Comparison of ENCODE assay signal across 8 mouse cellular contexts in the genomic region with DNA sequence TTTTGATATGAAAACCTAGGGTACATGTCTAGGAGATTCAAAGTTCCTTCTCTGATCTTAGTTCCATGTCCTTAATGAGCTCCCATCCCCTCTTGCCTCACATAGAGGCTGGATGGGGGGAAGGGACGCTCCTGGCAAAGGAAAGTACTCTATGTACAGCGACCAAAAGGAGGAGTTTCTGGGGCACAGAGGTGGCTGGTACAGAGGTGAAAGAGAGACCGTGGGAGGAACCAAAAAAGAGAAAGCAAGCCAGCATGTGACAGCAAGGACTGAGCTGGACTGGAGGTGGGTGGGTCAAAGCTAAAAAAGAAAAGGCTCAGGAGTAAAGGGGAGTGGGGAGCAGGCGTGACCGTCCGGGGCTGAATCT. TPM values are rescaled to one million over a fixed set of nuclear protein-coding genes. Genes with fewer than 3 reads are reported as not detected.
DNase-seq lines count a peak whose midpoint lies in the region; ATAC-seq and TF ChIP-seq lines count a peak whose summit lies in the region.

No protein-coding gene starts in this region.

- WGBS in kidney, adult 2 months: 0% methylated on average over 6 of the region's 6 CpGs

- in situ Hi-C loops in CH12.LX (cut with MboI; ENCODE audit: low pct_ligation_motif_present, low pct_unique_long_range_greater_than_20kb, low sequenced_read_pairs): no loop called here

- TF ChIP-seq RAD21 in CH12.LX (IDR thresholded peaks at IDR 0.05; ENCODE audit: low read depth, low read length): no peak

- H3K27ac ChIP-seq in CH12.LX (ENCODE audit: insufficient read depth, low read depth): no peak overlapping the region
- H3K27ac ChIP-seq in kidney, adult 2 months (ENCODE audit: insufficient read depth, low read depth, low read length): peak overlapping the region; percentile 94

- peaks cover 35% of the 10 kb centered on the region for H3K27me3 ChIP-seq in erythroblast, embryonic 14.5 days (ENCODE audit: control insufficient read depth)
- peaks cover 5% of the 10 kb centered on the region for H3K27me3 ChIP-seq in CH12.LX (replicated peaks)
- no peaks in the 10 kb centered on the region for H3K27me3 ChIP-seq in kidney, adult 2 months (replicated peaks; ENCODE audit: control insufficient read depth, insufficient read depth, low read length)

- H3K9ac ChIP-seq in CH12.LX (ENCODE audit: insufficient read depth, low read depth): peak overlapping the region; percentile 40

- peak overlapping the region; percentile 91 for H3K4me2 ChIP-seq in CH12.LX (ENCODE audit: insufficient read depth, low read depth, poor library complexity, severe bottlenecking)

- peak overlapping the region; percentile 79 for H3K4me3 ChIP-seq in erythroblast, embryonic 14.5 days (replicated peaks)
- H3K4me3 ChIP-seq in CH12.LX (replicated peaks in 1 of 3; ENCODE audit: low read depth in 2 of 3, low read length in 2 of 3, poor library complexity in 1 of 3): peak overlapping the region; percentile 71 to 83 (median 79)
- peak overlapping the region; percentile 72 for H3K4me3 ChIP-seq in kidney, adult 2 months (ENCODE audit: insufficient read depth, low read depth, low read length)

- peaks cover 19% of the 10 kb centered on the region for H3K79me2 ChIP-seq in CH12.LX (replicated peaks; ENCODE audit: control insufficient read depth, extremely low read depth, insufficient read depth, poor library complexity, severe bottlenecking)

- DNase-seq in CH12.LX (ENCODE audit: extremely low read depth): peak; percentile 18
- DNase-seq in fibroblast of lung, adult 2 months (ENCODE audit: low read depth): peak; percentile 20
- DNase-seq in kidney, adult 2 months: peak; percentile 82
- peak; percentile 42 for DNase-seq in lung, postnatal 14 days
- peak; percentile 51 for DNase-seq in testis, postnatal 10 days (ENCODE audit: low spot score)
- DNase-seq in layer of hippocampus, postnatal 10 days (ENCODE audit: low spot score in 2 of 2): no peak

- H3K36me3 ChIP-seq in erythroblast, embryonic 14.5 days (ENCODE audit: control insufficient read depth): peaks cover 23% of the 10 kb centered on the region
- peaks cover 5 to 16% of the 10 kb centered on the region in 2 experiments for H3K36me3 ChIP-seq in CH12.LX (replicated peaks in 1 of 2; ENCODE audit: control insufficient read depth in 1 of 2, insufficient read depth in 1 of 2, low read length in 1 of 2)
- H3K36me3 ChIP-seq in kidney, adult 2 months (ENCODE audit: control insufficient read depth, insufficient read depth, low read length): no peaks in the 10 kb centered on the region

- TF ChIP-seq CTCF in CH12.LX (conservative IDR thresholded peaks at IDR 0.05 in 1 of 2, IDR thresholded peaks at IDR 0.05 in 1 of 2; ENCODE audit: low read depth in 2 of 2, low read length in 2 of 2): no peak
- no peak for TF ChIP-seq CTCF in kidney, adult 2 months (conservative IDR thresholded peaks at IDR 0.05; ENCODE audit: insufficient read depth, insufficient read length, low read depth, low read length)

- no peaks in the 10 kb centered on the region for H3K9me3 ChIP-seq in erythroblast, embryonic 14.5 days (ENCODE audit: control insufficient read depth, low read length)
- H3K9me3 ChIP-seq in CH12.LX (replicated peaks; ENCODE audit: low read length): no peaks in the 10 kb centered on the region

- ATAC-seq in erythroblast, adult 5-6 weeks (replicated peaks; ENCODE audit: low FRiP score, poor library complexity, severe bottlenecking): no peak

- no peak for TF ChIP-seq POLR2A in CH12.LX (IDR thresholded peaks at IDR 0.05; ENCODE audit: low read depth, low read length)
- no peak for TF ChIP-seq POLR2A in kidney, adult 2 months (IDR thresholded peaks at IDR 0.05; ENCODE audit: low read depth, low read length)

- no peak for TF ChIP-seq EP300 in CH12.LX (IDR thresholded peaks at IDR 0.05; ENCODE audit: low read length)

- H3K4me1 ChIP-seq in erythroblast, embryonic 14.5 days (ENCODE audit: control insufficient read depth): peaks cover 40% of the 10 kb centered on the region
- H3K4me1 ChIP-seq in CH12.LX (ENCODE audit: control insufficient read depth in 1 of 2, insufficient read depth in 2 of 2): peaks cover 0 to 31% of the 10 kb centered on the region in 2 experiments; a peak in 2 of 4 replicates
- H3K4me1 ChIP-seq in kidney, adult 2 months (ENCODE audit: control insufficient read depth, insufficient read depth, low read length): peaks cover 5% of the 10 kb centered on the region; the same call in 1 of the 2 replicates

- dilution Hi-C loops in CH12.LX (cut with MboI; ENCODE audit: extremely low pct_ligation_motif_present, extremely low pct_unique_long_range_greater_than_20kb, low sequenced_read_pairs): no loop called here

TF ChIP-seq in CH12.LX, 34 proteins besides CTCF, POLR2A, EP300 and RAD21:
- no peak for TF ChIP-seq MYC (IDR thresholded peaks at IDR 0.05; ENCODE audit: low read depth, low read length)
- no peak for TF ChIP-seq GABPA (IDR thresholded peaks at IDR 0.05; ENCODE audit: insufficient replicate concordance, low read depth, low read length)
- no peak for TF ChIP-seq IRF4 (IDR thresholded peaks at IDR 0.05; ENCODE audit: low read depth, low read length)
- no peak for TF ChIP-seq MXI1 (IDR thresholded peaks at IDR 0.05; ENCODE audit: low read depth, low read length)
- no peak for TF ChIP-seq UBTF (IDR thresholded peaks at IDR 0.05; ENCODE audit: low read depth, low read length)
- TF ChIP-seq MAX (IDR thresholded peaks at IDR 0.05; ENCODE audit: low read length): no peak
- no peak for TF ChIP-seq MAFK (IDR thresholded peaks at IDR 0.05; ENCODE audit: insufficient replicate concordance, low read length)

RNA-seq across cellular contexts. Expression of gene Aldh6a1, which starts 0.5 kb away (rescaled TPM):
- 0.02 TPM in 1 of 2 replicates, not detected in the other for polyA plus RNA-seq in erythroblast, embryonic 14.5 days (2012)
- total RNA-seq in erythroblast, adult 5-6 weeks (2015; ENCODE audit: low replicate concordance): 3.3 and 13.8 TPM in 2 replicates
- 2.5 and 4.4 TPM in 2 replicates for total RNA-seq in erythroblast, adult 5-6 weeks (2017; ENCODE audit: low replicate concordance)
- total RNA-seq in CH12.LX (2012; rRNA removed): 2.1 and 2.2 TPM in 2 replicates
- total RNA-seq in CH12.LX (2014; rRNA removed): 4.2 and 4.6 TPM in 2 replicates
- polyA plus RNA-seq in CH12.LX (2012; ENCODE audit: insufficient read length, low read depth): 1.6 and 1.9 TPM in 2 replicates
- polyA plus RNA-seq in kidney, adult 2 months (2012; rRNA removed): 245 and 297 TPM in 2 replicates
- 10 to 100 TPM; 38.2 to 40.3 TPM for total RNA-seq in layer of hippocampus, postnatal 10 days (2021)

RNA-seq across cellular contexts. Expression of gene Lin52, which starts 0.9 kb away (rescaled TPM):
- polyA plus RNA-seq in erythroblast, embryonic 14.5 days (2012): 0.05 and 0.09 TPM in 2 replicates
- total RNA-seq in erythroblast, adult 5-6 weeks (2015; ENCODE audit: low replicate concordance): 29.0 and 38.0 TPM in 2 replicates
- total RNA-seq in erythroblast, adult 5-6 weeks (2017; ENCODE audit: low replicate concordance): 11.7 and 16.3 TPM in 2 replicates
- 5.9 and 6.8 TPM in 2 replicates for total RNA-seq in CH12.LX (2012; rRNA removed)
- total RNA-seq in CH12.LX (2014; rRNA removed): 16.2 and 17.0 TPM in 2 replicates
- 8.7 and 10.5 TPM in 2 replicates for polyA plus RNA-seq in CH12.LX (2012; ENCODE audit: insufficient read length, low read depth)
- 21.6 and 26.3 TPM in 2 replicates for polyA plus RNA-seq in kidney, adult 2 months (2012; rRNA removed)
- total RNA-seq in layer of hippocampus, postnatal 10 days (2021): 10 to 100 TPM; 15.4 to 17.7 TPM

RNA-seq across cellular contexts. Expression of gene Rnf113a2, which starts 33.3 kb away (rescaled TPM):
- 4.3 and 4.9 TPM in 2 replicates for polyA plus RNA-seq in erythroblast, embryonic 14.5 days (2012)
- total RNA-seq in erythroblast, adult 5-6 weeks (2015; ENCODE audit: low replicate concordance): 8.5 and 17.3 TPM in 2 replicates
- 7.1 and 17.7 TPM in 2 replicates for total RNA-seq in erythroblast, adult 5-6 weeks (2017; ENCODE audit: low replicate concordance)
- total RNA-seq in CH12.LX (2012; rRNA removed) (14.6 and 17.9 TPM in 2 replicates), CH12.LX (2014; rRNA removed) (16.3 and 19.7 TPM in 2 replicates)
- 13.6 and 19.5 TPM in 2 replicates for polyA plus RNA-seq in CH12.LX (2012; ENCODE audit: insufficient read length, low read depth)
- 5.6 and 6.2 TPM in 2 replicates for polyA plus RNA-seq in kidney, adult 2 months (2012; rRNA removed)
- total RNA-seq in layer of hippocampus, postnatal 10 days (2021): 10 to 100 TPM; 12.0 to 14.5 TPM

RNA-seq across cellular contexts. Expression of gene Bbof1, which starts 41.5 kb away (rescaled TPM):
- polyA plus RNA-seq in erythroblast, embryonic 14.5 days (2012): 0.03 and 0.05 TPM in 2 replicates
- not detected in 2 replicates for total RNA-seq in erythroblast, adult 5-6 weeks (2015; ENCODE audit: low replicate concordance)
- total RNA-seq in erythroblast, adult 5-6 weeks (2017; ENCODE audit: low replicate concordance): 0.26 and 0.84 TPM in 2 replicates
- total RNA-seq in CH12.LX (2012; rRNA removed): 0.29 and 0.34 TPM in 2 replicates
- 0.24 and 0.46 TPM in 2 replicates for total RNA-seq in CH12.LX (2014; rRNA removed)
- polyA plus RNA-seq in CH12.LX (2012; ENCODE audit: insufficient read length, low read depth): 0.20 and 0.41 TPM in 2 replicates
- polyA plus RNA-seq in kidney, adult 2 months (2012; rRNA removed): 0.46 and 0.58 TPM in 2 replicates
- 1 to 10 TPM; 6.8 to 8.7 TPM for total RNA-seq in layer of hippocampus, postnatal 10 days (2021)

RNA-seq across cellular contexts. Expression of gene Entpd5, which starts 41.5 kb away (rescaled TPM):
- 0.15 and 0.21 TPM in 2 replicates for polyA plus RNA-seq in erythroblast, embryonic 14.5 days (2012)
- 5.0 and 5.2 TPM in 2 replicates for total RNA-seq in erythroblast, adult 5-6 weeks (2015; ENCODE audit: low replicate concordance)
- 4.9 and 6.3 TPM in 2 replicates for total RNA-seq in erythroblast, adult 5-6 weeks (2017; ENCODE audit: low replicate concordance)
- 5.2 and 5.7 TPM in 2 replicates for total RNA-seq in CH12.LX (2012; rRNA removed)
- total RNA-seq in CH12.LX (2014; rRNA removed): 5.3 and 5.8 TPM in 2 replicates
- 4.2 and 6.0 TPM in 2 replicates for polyA plus RNA-seq in CH12.LX (2012; ENCODE audit: insufficient read length, low read depth)
- 100 and 111 TPM in 2 replicates for polyA plus RNA-seq in kidney, adult 2 months (2012; rRNA removed)
- total RNA-seq in layer of hippocampus, postnatal 10 days (2021): 10 to 100 TPM; 22.0 to 25.1 TPM

Comparison
In these comparisons a context has a peak if more than half of its experiments do, and no peak if none do; other contexts are left out.
1. DNase-seq: peak in CH12.LX (single experiment), fibroblast of lung, adult 2 months (single experiment), kidney, adult 2 months (single experiment), lung, postnatal 14 days (single experiment) and testis, postnatal 10 days (single experiment); none in layer of hippocampus, postnatal 10 days (0 of 2).
2. Peak in every context shown above with its lines, with median percentiles within 50 percentile points of each other: H3K4me3 ChIP-seq.